Mouse (Mus musculus) gastrocnemius, postnatal 25 days (tissue): ENCODE results near the gene Ank3. TPM values are rescaled to one million over a fixed set of nuclear protein-coding genes. Genes with fewer than 3 reads are reported as not detected.
A peak's percentile ranks its signal among the peaks of the same experiment; 100 is the strongest.
"Not testable (repeated sequence)": the region's sequence is repeated elsewhere in the genome, so short reads cannot be mapped to it uniquely, and the experiment has no call there.

Experiments
- DNase-seq: peaks from one replicate; pipeline ENCODE4 v3.0.0; 2022
- total RNA-seq, 2 experiments: library from RNA; stranded (reverse); gene quantifications; 1 replicate in 1 of 2; 2 replicates in 1 of 2; pipeline ENCODE4 v1.2.3; 2021

The Ank3 gene
- total RNA-seq, 2 experiments from 2014 or later = 86.6 to 98.7 TPM

DNA sequence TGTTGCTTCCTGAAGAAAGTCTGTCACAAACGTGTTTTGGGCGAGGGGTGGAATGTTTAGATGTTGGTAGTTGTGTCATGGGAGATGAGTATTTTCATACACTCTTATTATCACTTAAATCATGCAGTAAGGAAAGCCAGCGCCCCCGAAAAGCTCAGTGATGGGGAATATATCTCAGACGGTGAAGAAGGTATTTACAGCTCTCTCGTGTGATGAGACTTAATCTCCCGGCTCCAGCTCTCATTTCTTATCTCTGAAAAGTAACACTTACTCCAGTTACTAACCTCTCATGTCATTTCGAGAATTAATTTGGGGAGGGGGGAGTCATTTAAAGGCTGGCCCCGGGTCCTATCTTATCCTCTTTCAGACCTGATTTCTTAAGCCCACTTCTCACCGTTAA, 505.7 kb downstream of the Ank3 start:
- no peak for DNase-seq

DNA sequence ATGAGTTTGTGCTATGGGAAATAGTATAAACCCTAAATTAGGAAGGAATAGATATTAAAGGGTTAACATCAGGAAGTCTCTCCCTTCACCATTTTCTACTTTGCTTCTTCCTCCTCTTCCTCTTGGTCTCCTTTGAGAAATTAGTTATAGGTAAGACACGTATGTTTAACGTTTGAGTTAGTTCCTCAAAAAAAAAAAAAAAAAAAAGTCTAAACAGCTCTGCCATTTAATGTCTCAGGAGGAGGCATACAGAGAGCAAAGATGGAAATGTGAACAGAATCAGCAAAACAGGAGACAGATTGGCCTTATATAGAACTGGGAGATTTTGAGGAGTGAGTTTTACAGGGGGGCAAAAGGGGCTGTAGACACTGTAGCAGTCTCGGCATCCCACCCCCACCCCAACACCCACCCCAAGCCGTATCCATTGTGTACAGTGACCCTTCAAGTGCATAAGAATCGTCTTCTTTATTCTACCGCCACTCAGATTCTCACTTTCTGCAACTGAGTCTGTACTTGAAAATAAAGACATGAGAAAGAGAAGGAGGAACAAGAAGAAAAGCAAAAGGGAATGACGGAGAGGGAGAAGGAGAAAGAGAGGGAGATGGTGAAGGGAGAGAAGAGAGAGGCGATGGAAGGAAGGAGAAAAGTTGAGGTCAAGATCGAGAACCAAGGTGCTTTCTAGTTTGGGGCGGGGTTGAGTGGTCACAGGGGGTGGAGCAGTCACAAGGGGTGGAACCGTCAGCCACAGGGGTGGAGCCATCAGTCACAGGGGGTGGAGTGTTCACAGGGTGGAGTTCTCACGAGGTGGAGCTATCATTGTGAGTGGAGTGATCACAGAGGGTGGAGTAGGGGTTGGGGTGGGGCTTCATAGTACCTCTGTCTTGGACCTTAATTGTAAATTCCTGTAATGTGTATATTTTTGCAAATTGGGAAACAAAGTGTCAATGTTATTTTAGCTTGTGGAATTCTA, 509.5 kb downstream of the Ank3 start:
- DNase-seq = no peak

DNA sequence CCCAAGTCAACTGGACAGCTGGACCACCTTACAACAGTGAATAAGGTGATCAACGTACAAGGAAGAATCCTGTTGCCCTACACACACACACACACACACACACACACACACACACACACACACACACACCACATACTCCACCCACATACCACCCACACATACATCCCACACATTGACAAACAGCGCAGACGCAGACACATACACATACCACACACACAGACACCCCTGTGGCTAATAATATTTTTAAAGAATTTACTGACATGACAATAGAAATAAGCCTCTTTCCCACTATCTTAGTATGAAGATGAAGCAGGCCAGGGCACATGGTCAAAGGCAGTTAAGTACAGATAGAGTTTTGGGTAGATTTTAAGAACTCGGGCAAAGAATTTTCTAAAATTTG, 511.3 kb downstream of the Ank3 start:
- DNase-seq = no peak

GRCm38 (mm10) chr10:69910304-69910703, 511.7 kb downstream of the Ank3 start:
- DNase-seq = peak; percentile 38

DNA sequence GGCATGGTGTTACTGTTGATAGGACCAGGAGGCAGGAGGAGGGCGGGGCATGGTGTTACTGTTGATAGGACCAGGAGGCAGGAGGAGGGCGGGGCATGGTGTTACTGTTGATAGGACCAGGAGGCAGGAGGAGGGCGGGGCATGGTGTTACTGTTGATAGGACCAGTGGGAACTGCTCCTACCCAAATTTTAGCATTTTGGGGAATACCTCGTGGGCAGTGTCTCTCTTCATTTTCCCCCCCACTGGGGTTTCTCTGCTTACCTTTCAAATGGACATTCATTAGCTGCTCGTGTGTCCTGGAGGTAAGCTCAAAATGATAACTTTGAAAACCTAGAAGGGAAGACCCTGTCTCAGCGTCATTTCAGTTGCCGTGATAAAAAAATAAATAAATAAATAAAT, 512.2 kb downstream of the Ank3 start:
- not testable (repeated sequence) for DNase-seq

- no peak for DNase-seq
Observed at GRCm38 (mm10) chr10:69915566-69915965, 517.0 kb downstream of the Ank3 start.

GRCm38 (mm10) chr10:69916205-69916604, 517.6 kb downstream of the Ank3 start:
- DNase-seq = no peak

- DNase-seq = peak; percentile 56
Observed at GRCm38 (mm10) chr10:69916689-69917435, 518.3 kb downstream of the Ank3 start.

DNA sequence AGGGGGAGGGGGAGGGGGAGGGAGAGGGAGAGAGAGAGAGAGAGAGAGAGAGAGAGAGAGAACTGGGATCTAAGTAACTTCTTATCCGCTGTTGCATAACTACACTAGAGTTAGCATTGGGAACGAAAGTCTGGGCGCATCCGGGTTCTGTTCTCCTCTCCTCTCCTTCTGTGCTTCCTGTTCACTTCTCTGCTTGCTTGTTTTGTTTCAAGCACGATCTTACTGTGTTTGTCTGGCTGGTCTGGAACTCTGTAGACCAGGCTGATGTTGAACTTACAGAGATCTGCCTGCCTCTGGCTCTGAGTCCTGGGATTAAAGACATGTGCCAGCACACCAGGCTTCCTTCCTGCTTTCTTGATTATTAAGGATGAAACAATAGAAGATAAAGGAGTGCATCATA, 519.1 kb downstream of the Ank3 start:
- no peak for DNase-seq

DNA sequence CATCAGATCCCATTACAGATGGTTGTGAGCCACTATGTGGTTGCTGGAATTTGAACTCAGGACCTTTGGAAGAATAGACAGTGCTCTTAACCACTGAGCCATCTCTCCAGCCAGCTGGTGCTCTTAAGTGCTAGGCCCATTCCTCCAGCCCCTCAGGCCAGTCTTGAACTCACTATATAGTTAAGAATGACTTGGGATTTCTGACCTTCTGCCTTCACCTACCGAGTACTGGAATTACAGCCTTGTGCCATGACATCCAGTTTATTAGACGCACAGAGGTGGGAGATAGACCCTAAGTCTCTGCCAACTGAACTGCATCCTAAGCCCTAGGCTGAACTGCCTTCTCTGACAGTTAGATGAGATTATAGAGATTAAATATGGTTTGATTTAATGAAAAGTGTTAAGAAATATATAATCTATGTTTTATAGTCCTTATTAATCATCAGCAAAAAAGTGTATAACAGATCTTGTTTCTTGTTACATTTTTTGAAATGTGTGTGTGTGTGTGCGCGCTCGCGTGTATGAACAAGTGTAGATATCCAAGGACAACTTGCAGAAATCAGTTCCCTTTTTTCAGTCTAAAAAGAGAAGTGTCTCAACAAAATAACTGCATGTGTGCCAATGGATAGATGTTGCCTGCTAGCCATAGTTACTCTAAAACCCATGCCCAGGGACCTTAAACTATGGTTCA, 520.0 kb downstream of the Ank3 start:
- DNase-seq = no peak

DNA sequence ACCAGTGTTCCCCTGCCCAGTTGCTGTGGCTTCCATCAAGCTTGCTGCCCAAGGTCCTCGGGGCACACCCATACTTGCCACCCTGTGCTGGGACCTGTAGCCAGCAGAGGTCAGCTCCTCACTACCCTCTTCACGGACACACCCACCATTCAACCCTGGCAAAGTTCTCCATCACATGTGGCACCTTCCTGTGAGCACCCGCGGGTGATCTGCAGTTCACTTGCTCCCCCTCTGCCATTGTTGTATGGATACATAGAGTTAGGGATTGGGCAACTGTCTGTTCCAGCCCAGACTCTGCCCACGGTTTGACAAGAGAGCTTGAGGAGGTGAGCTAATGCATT, 520.5 kb downstream of the Ank3 start:
- no peak for DNase-seq

DNA sequence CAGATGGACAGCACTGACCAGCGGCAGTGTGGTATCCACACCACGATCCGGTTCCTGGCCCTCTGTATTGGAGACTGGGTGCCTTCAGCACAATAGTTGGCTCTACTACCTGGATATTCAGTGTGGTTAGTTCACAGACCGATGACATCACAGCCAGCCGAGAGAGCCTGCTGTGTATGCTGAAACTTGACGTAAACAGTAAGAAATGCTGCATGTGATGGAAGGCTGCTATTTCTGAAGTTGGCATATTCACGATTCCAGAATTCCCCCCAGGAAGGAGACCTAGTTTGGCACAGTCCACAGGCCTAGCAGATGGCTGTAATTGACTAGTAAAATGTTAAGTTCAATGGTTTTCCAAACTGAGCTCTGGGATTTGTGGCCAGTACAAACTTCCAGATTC, 521.2 kb downstream of the Ank3 start:
- DNase-seq = no peak

- no peak for DNase-seq
Observed at GRCm38 (mm10) chr10:69922076-69922475, 523.5 kb downstream of the Ank3 start.

GRCm38 (mm10) chr10:69923801-69924200, 525.2 kb downstream of the Ank3 start:
- no peak for DNase-seq

DNA sequence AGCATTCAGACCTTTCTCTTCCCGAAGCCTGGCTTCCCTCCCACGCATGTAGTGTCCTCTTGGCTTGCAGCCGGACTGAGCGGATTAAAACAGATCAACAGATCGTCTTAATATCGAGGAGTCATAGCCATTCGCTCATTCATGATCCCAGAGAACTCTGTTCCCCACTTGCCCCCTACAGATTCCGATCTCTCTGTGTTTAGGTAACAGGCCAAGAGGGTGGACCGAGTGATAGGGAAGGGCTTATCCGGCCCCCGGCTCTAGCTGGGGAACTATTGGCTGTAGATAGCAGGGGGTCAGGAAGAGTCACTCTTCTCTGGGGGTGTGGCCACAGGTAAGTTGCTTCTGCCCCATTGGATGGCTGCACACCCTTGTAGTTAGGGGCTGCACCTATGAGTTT, 525.7 kb downstream of the Ank3 start:
- peak; percentile 55 for DNase-seq

DNA sequence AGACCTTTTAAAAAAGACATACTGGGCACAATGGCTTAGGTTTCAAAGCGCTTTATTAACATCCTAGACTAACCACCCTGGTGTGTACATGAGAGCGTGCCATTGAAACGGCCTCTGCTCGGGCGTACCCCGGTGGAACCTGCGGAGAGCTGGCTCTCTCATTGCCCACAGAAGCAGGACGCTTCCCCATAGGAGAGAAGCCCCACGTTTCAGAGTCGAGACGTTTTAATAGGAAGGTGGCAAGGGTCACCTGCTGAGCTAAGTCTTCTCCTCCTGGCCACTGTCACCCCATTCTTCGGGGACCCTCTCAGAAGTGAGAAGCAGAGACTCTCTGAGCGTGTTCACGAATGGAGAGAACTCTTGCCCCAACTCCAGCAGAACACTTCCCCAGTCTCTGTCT, 526.3 kb downstream of the Ank3 start:
- no peak for DNase-seq

DNA sequence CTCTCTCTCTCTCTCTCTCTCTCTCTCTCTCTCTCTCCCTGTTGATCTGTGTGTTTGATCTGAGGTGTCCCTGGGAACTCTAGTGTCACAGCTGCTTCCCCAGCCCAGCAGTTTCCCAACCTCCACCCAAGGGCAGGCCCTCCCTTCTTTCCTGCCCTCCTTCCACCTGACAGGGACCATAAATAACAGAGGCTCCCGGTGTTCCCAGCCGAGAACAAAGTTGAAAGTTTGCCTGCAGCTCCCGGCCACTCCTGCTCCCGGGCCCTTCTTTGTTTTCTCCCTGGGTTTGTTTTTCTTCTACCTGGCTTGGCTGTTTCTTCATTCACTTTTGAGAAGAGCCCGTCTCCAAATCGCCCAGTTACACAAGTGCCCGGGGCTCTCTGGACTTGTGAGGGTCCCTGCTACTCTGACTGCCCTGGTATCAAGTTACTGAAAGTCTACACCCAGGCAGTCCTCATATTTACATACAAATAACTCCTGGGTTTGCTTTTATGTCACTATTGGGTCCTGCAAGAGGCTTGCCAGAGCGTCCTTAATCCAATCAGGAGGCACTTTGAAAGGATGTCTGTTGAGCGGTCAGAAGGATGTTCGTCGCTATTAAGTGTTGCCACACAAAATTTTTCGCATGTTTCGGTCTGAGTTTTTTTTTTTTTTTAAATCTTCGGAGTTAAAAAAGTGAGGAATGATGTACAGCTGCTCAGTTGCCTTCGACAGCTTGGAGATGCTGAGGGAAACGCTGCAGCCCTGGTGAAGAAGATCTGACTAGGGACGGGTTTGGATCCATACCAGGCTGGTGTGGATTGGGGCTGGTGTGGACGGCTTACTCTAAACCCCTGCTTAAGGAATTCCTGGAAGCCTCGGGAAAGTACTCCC, 526.9 kb downstream of the Ank3 start:
- peak; percentile 70 for DNase-seq

- DNase-seq = no peak
Observed at GRCm38 (mm10) chr10:69926158-69926882, 527.7 kb downstream of the Ank3 start.

- no peak for DNase-seq
Observed at GRCm38 (mm10) chr10:69927012-69927411, 528.4 kb downstream of the Ank3 start.

GRCm38 (mm10) chr10:69928358-69928757, 529.8 kb downstream of the Ank3 start:
- DNase-seq = no peak

DNA sequence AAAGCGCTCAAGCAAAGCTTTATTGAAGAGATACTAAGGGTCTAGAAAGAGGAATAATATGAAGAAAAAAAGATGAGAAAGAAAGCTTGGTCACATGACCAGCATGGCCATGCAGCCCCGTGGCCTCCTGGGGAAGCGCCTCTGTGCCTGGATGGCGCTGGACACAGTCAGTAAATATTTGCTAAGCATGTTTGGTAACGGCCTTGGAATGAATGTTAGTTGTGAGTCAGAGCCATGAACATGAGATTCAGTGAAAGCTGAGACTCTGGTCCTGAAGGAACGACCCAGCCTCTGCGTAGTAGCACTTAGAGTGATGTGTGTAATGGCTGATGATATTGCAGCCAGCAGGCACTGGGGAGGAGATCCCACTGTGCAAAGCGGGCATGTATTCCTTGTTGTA, 531.9 kb downstream of the Ank3 start:
- DNase-seq = peak; percentile 37
